Mouse (Mus musculus): ENCODE results near the gene Lpar1. TPM values are rescaled to one million over a fixed set of nuclear protein-coding genes. Genes with fewer than 3 reads are reported as not detected.

Gene Lpar1
- 51.0 and 52.0 TPM in 2 replicates for polyA plus RNA-seq (2012; rRNA removed; ENCODE audit: low replicate concordance)

GRCm38 (mm10) chr4:58553631-58554358 lies at the start of gene Lpar1:
Gene Lpar1 (minus strand): TSS chr4:58553898.

Other genes starting within 250 kb of the Lpar1 start
- gene Olfr267, start 233.8 kb upstream of the Lpar1 start, polyA plus RNA-seq (2012; rRNA removed; ENCODE audit: low replicate concordance) = 0.04 TPM in 1 of 2 replicates, not detected in the other